Mouse (Mus musculus): ENCODE results near the gene Il34. TPM values are rescaled to one million over a fixed set of nuclear protein-coding genes. Genes with fewer than 3 reads are reported as not detected.
A peak's percentile ranks its signal among the peaks of the same experiment; 100 is the strongest.

Gene Il34
- polyA plus RNA-seq, 1 experiment from 2014 or later = 0.29 TPM

GRCm38 (mm10) chr8:110713073-110713472 lies 92.7 kb downstream of the Il34 start:
- Histone ChIP-seq H3K4me1 (peaks cover 60% of the 10 kb centered on the region), H3K9ac (no peak overlapping the region), H3K27me3 (no peaks in the 10 kb centered on the region), H3K36me3 (peaks cover 35% of the 10 kb centered on the region), H3K27ac (no peak overlapping the region), H3K9me3 (no peaks in the 10 kb centered on the region), H3K4me3 (no peak overlapping the region), H3K4me2 (replicated peaks) (no peak overlapping the region)
- WGBS = 90% methylated on average over 7 of the region's 7 CpGs
- ATAC-seq (ENCODE audit: low FRiP score, low read depth) = no peak

- Histone ChIP-seq H3K4me2 (replicated peaks) (no peak overlapping the region), H3K9ac (no peak overlapping the region), H3K36me3 (peaks cover 35% of the 10 kb centered on the region), H3K4me3 (no peak overlapping the region), H3K9me3 (no peaks in the 10 kb centered on the region), H3K4me1 (peaks cover 43% of the 10 kb centered on the region), H3K27me3 (no peaks in the 10 kb centered on the region), H3K27ac (no peak overlapping the region)
- 74% methylated on average over 13 of the region's 13 CpGs for WGBS
- no peak for ATAC-seq (ENCODE audit: low FRiP score, low read depth)
Measured at GRCm38 (mm10) chr8:110711271-110711934, 94.3 kb downstream of the Il34 start.

GRCm38 (mm10) chr8:110710593-110710992 lies 95.1 kb downstream of the Il34 start:
- H3K4me1 ChIP-seq = peaks cover 43% of the 10 kb centered on the region
- no peak overlapping the region for H3K4me2 ChIP-seq (replicated peaks)
- H3K9me3 ChIP-seq = no peaks in the 10 kb centered on the region
- no peaks in the 10 kb centered on the region for H3K27me3 ChIP-seq
- 52% methylated on average over 3 of the region's 3 CpGs for WGBS
- ATAC-seq (ENCODE audit: low FRiP score, low read depth) = no peak
- no peak overlapping the region for H3K9ac ChIP-seq
- peaks cover 35% of the 10 kb centered on the region for H3K36me3 ChIP-seq
- no peak overlapping the region for H3K27ac ChIP-seq
- H3K4me3 ChIP-seq = no peak overlapping the region

GRCm38 (mm10) chr8:110708429-110708828 lies 97.3 kb downstream of the Il34 start:
- Histone ChIP-seq H3K4me3 (no peak overlapping the region), H3K36me3 (peaks cover 28% of the 10 kb centered on the region), H3K27ac (no peak overlapping the region), H3K4me2 (replicated peaks) (no peak overlapping the region), H3K9me3 (no peaks in the 10 kb centered on the region), H3K4me1 (peaks cover 52% of the 10 kb centered on the region), H3K27me3 (no peaks in the 10 kb centered on the region), H3K9ac (no peak overlapping the region)
- ATAC-seq (ENCODE audit: low FRiP score, low read depth) = no peak
- WGBS = 87% methylated on average over 11 of the region's 11 CpGs

- Histone ChIP-seq H3K27ac (peak overlapping the region; percentile 48), H3K4me2 (replicated peaks) (no peak overlapping the region), H3K4me1 (peaks cover 71% of the 10 kb centered on the region), H3K4me3 (no peak overlapping the region), H3K9ac (no peak overlapping the region), H3K36me3 (peaks cover 14% of the 10 kb centered on the region), H3K27me3 (no peaks in the 10 kb centered on the region), H3K9me3 (no peaks in the 10 kb centered on the region)
- ATAC-seq (ENCODE audit: low FRiP score, low read depth) = no peak
- WGBS = 84% methylated on average over 3 of the region's 3 CpGs
Measured at GRCm38 (mm10) chr8:110706288-110706870, 99.3 kb downstream of the Il34 start.

- Histone ChIP-seq H3K4me2 (replicated peaks) (no peak overlapping the region), H3K27ac (peak overlapping the region; percentile 48), H3K4me3 (no peak overlapping the region), H3K27me3 (no peaks in the 10 kb centered on the region), H3K36me3 (peaks cover 15% of the 10 kb centered on the region; the same call in 1 of the 2 replicates), H3K4me1 (peaks cover 66% of the 10 kb centered on the region), H3K9me3 (no peaks in the 10 kb centered on the region), H3K9ac (no peak overlapping the region)
- 67% methylated on average over 14 of the region's 14 CpGs for WGBS
- ATAC-seq (ENCODE audit: low FRiP score, low read depth) = no peak
Measured at GRCm38 (mm10) chr8:110705391-110706287, 100.1 kb downstream of the Il34 start.

- H3K27me3 ChIP-seq = no peaks in the 10 kb centered on the region
- WGBS = 79% methylated on average over 3 of the region's 3 CpGs
- ATAC-seq (ENCODE audit: low FRiP score, low read depth) = no peak
- no peak overlapping the region for H3K4me3 ChIP-seq
- peaks cover 10% of the 10 kb centered on the region; the same call in 1 of the 2 replicates for H3K36me3 ChIP-seq
- H3K4me1 ChIP-seq = peaks cover 52% of the 10 kb centered on the region
- H3K9me3 ChIP-seq = no peaks in the 10 kb centered on the region
- H3K27ac ChIP-seq = peak overlapping the region; percentile 88; the same call in 1 of the 2 replicates
- no peak overlapping the region for H3K4me2 ChIP-seq (replicated peaks)
- no peak overlapping the region for H3K9ac ChIP-seq
Measured at GRCm38 (mm10) chr8:110704103-110704502, 101.6 kb downstream of the Il34 start.

- Histone ChIP-seq H3K27me3 (no peaks in the 10 kb centered on the region), H3K36me3 (peaks cover 10% of the 10 kb centered on the region; the same call in 1 of the 2 replicates), H3K4me3 (no peak overlapping the region), H3K9ac (peak overlapping the region; percentile 50), H3K4me2 (replicated peaks) (peak overlapping the region; percentile 31; the same call in 1 of the 2 replicates), H3K27ac (peak overlapping the region; percentile 88), H3K9me3 (no peaks in the 10 kb centered on the region), H3K4me1 (peaks cover 48% of the 10 kb centered on the region)
- WGBS = 62% methylated on average over 9 of the region's 9 CpGs
- ATAC-seq (ENCODE audit: low FRiP score, low read depth) = no peak
Measured at GRCm38 (mm10) chr8:110703460-110704061, 102.2 kb downstream of the Il34 start.

GRCm38 (mm10) chr8:110702636-110703459 lies 102.9 kb downstream of the Il34 start:
- H3K4me3 ChIP-seq = no peak overlapping the region
- H3K36me3 ChIP-seq = peaks cover 10% of the 10 kb centered on the region; the same call in 1 of the 2 replicates
- 40% methylated on average over 9 of the region's 9 CpGs for WGBS
- H3K4me2 ChIP-seq (replicated peaks) = peak overlapping the region; percentile 31
- H3K27ac ChIP-seq = peak overlapping the region; percentile 88
- no peaks in the 10 kb centered on the region for H3K27me3 ChIP-seq
- peak overlapping the region; percentile 50 for H3K9ac ChIP-seq
- no peaks in the 10 kb centered on the region for H3K9me3 ChIP-seq
- ATAC-seq (ENCODE audit: low FRiP score, low read depth) = peak; percentile 34; the same call in 1 of the 2 replicates
- H3K4me1 ChIP-seq = peaks cover 48% of the 10 kb centered on the region

- ATAC-seq (ENCODE audit: low FRiP score, low read depth) = no peak
Measured at GRCm38 (mm10) chr8:110700561-110700960, 105.2 kb downstream of the Il34 start.

GRCm38 (mm10) chr8:110699501-110699900 lies 106.2 kb downstream of the Il34 start:
- no peak overlapping the region for H3K4me3 ChIP-seq
- H3K4me2 ChIP-seq (replicated peaks) = no peak overlapping the region
- H3K9ac ChIP-seq = no peak overlapping the region
- H3K4me1 ChIP-seq = peaks cover 42% of the 10 kb centered on the region
- WGBS = 77% methylated on average over 7 of the region's 7 CpGs
- no peak for ATAC-seq (ENCODE audit: low FRiP score, low read depth)
- no peaks in the 10 kb centered on the region for H3K27me3 ChIP-seq
- no peaks in the 10 kb centered on the region for H3K9me3 ChIP-seq
- peaks cover 16% of the 10 kb centered on the region for H3K36me3 ChIP-seq
- no peak overlapping the region for H3K27ac ChIP-seq

More at GRCm38 (mm10) chr8:110700561-110700960, 105.2 kb downstream of the Il34 start:
- no peaks in the 10 kb centered on the region for H3K27me3 ChIP-seq
- H3K9ac ChIP-seq = no peak overlapping the region
- 85% methylated on average over 2 of the region's 2 CpGs for WGBS
- H3K4me1 ChIP-seq = peaks cover 43% of the 10 kb centered on the region
- no peak overlapping the region for H3K27ac ChIP-seq
- H3K4me2 ChIP-seq (replicated peaks) = no peak overlapping the region
- no peaks in the 10 kb centered on the region for H3K9me3 ChIP-seq
- no peak overlapping the region for H3K4me3 ChIP-seq
- peaks cover 16% of the 10 kb centered on the region for H3K36me3 ChIP-seq
